Mouse (Mus musculus): ENCODE results near the gene Tmigd3. TPM values are rescaled to one million over a fixed set of nuclear protein-coding genes. Genes with fewer than 3 reads are reported as not detected.

Gene Tmigd3
- polyA plus RNA-seq, 1 experiment from 2014 or later, result 0.89 TPM

DNA sequence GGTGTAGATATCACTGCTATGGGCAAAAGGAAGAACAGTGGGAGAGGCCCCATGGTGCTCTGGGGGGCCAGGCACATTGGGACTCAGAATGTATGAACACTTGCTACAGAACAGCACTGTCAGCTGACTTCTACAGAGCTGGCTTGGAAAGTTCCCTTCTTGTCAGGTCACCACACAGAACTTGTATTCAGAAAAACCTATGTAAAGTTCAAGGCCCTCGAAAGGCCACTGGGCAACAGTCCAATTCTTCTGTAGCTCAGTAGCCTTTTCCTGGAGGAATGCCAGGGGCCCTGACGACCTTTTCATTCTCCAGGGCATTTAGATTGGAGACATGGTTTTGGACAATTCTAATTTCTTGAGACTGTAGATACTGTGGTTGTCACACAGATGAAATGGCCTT lies 2.6 kb upstream of the Tmigd3 start:
- H3K9me3 ChIP-seq (ENCODE audit: control insufficient read depth, low read length), result no peaks in the 10 kb centered on the region
- no peaks in the 10 kb centered on the region for H3K27me3 ChIP-seq (replicated peaks; ENCODE audit: control insufficient read depth, insufficient read depth, low read length)
- no peak overlapping the region for H3K27ac ChIP-seq (replicated peaks; ENCODE audit: low read depth, low read length)
- WGBS, result 54% methylated on average over 2 of the region's 2 CpGs
- no peak overlapping the region for H3K4me3 ChIP-seq (ENCODE audit: low read depth, low read length)
- DNase-seq (ENCODE audit: low spot score) (peak; percentile 59), ATAC-seq (ENCODE audit: low read depth) (no peak)
- H3K4me1 ChIP-seq (ENCODE audit: control insufficient read depth, insufficient read depth, low read length), result peaks cover 12% of the 10 kb centered on the region
- no peak overlapping the region for H3K9ac ChIP-seq (ENCODE audit: low read depth, low read length)
- no peak overlapping the region for H3K4me2 ChIP-seq (ENCODE audit: low read depth, low read length)
- no peaks in the 10 kb centered on the region for H3K36me3 ChIP-seq (ENCODE audit: control insufficient read depth, insufficient read depth, low read length)

DNA sequence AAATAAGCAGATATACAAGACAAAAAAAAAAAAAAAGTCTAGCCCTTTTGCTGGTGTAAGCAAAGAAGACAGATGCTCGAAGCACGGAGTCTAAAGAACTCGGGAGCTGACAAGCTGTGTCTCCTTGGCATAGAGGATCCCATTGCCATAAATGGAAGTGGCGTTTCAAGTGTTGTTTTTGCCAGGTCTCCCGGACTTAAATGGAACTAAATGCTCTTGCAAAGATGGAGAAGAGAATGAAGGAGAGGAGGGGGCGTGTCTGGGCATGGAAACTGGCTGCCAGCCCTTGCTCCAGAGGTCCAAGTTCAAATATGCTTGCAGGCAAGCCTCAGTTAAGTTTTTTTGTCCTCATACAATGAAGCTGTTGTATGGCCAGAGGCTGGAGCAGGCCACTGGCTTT lies 1.3 kb downstream of the Tmigd3 start:
- no peaks in the 10 kb centered on the region for H3K9me3 ChIP-seq (ENCODE audit: control insufficient read depth, low read length)

DNA sequence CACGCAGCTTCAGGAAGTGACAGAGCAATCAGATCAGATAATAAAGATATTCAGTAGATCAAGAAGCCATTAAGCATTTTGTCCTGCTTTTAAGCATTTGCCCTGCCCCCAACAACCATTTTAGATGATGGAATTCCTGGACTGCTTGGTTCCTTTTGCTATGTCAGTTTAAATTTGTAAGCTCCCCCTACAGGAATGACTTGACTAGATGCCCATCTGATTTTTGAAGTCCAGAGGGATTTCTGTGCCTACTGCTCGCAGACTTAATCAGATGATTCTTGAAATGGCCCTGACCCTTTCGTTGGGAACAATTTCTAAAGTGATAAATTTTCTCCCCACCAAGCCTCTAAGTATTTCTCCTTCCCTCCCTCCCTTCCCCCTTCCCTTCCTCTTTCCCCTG lies 1.9 kb downstream of the Tmigd3 start:
- no peaks in the 10 kb centered on the region for H3K9me3 ChIP-seq (ENCODE audit: control insufficient read depth, low read length)
- no peaks in the 10 kb centered on the region for H3K36me3 ChIP-seq (ENCODE audit: control insufficient read depth, insufficient read depth, low read length)
- no peak overlapping the region for H3K4me3 ChIP-seq (ENCODE audit: low read depth, low read length)
- H3K27me3 ChIP-seq (replicated peaks; ENCODE audit: control insufficient read depth, insufficient read depth, low read length), result no peaks in the 10 kb centered on the region
- no peak overlapping the region for H3K27ac ChIP-seq (replicated peaks; ENCODE audit: low read depth, low read length)
- H3K4me2 ChIP-seq (ENCODE audit: low read depth, low read length), result no peak overlapping the region
- no peak for DNase-seq (ENCODE audit: low spot score)
- no peak for ATAC-seq (ENCODE audit: low read depth)
- H3K4me1 ChIP-seq (ENCODE audit: control insufficient read depth, insufficient read depth, low read length), result peaks cover 5% of the 10 kb centered on the region; the same call in 1 of the 2 replicates
- 36% methylated on average over 3 of the region's 3 CpGs for WGBS
- no peak overlapping the region for H3K9ac ChIP-seq (ENCODE audit: low read depth, low read length)

More for the DNA sequence above, 1.3 kb downstream of the Tmigd3 start:
- Histone ChIP-seq H3K4me1 (ENCODE audit: control insufficient read depth, insufficient read depth, low read length) (peaks cover 5% of the 10 kb centered on the region; the same call in 1 of the 2 replicates), H3K27me3 (replicated peaks; ENCODE audit: control insufficient read depth, insufficient read depth, low read length) (no peaks in the 10 kb centered on the region), H3K4me3 (ENCODE audit: low read depth, low read length) (no peak overlapping the region), H3K4me2 (ENCODE audit: low read depth, low read length) (no peak overlapping the region), H3K36me3 (ENCODE audit: control insufficient read depth, insufficient read depth, low read length) (no peaks in the 10 kb centered on the region), H3K9ac (ENCODE audit: low read depth, low read length) (no peak overlapping the region), H3K27ac (replicated peaks; ENCODE audit: low read depth, low read length) (no peak overlapping the region)
- DNase-seq (ENCODE audit: low spot score) (peak; percentile 31), ATAC-seq (ENCODE audit: low read depth) (no peak)
- WGBS, result 39% methylated on average over 6 of the region's 6 CpGs

DNA sequence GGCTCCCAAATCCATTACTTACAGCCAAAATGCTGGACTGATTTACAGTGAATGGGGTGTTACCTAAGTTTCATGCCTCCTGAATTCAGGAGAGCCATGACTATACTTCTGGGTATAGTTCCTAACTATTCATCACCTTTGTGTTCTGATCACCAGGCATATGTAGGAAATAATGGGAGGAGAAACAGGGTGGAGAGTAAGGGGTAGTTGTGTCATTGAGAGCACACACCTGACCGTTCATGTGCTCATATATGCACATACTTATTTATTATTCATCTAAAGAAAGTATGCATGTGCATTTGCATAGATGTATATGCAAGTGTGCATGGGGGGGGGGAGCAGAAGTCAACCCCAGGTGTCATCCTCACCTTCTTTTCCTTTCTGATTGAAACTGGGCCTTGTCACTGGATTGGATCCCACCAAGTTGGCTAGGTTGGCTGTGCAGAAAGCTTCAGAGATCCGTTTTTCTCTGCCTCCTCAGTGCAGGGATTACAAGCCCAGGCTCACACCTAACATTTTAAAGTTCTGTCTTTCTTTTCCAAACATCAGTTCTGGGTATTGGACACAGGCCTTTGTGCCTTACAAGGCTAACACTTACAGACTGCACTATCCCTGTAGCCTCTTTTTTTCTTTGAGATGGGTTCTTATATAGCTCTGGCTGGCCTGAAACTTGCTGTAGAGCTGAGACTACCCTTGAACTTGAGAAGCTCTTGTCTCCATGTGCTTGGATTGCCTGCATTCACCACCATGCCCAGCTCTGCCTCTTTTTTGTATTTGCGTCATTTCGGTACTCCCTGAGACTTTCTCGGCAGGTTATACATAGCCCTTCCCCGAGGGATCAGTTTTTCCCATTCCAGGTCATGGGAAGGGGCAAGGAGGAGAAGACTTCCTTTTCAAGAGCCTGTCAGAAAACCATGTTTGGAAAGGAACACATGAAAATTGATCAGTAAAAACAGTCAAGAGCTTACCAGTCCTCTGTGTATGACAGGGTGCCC lies 3.0 kb downstream of the Tmigd3 start:
- no peak overlapping the region for H3K9ac ChIP-seq (ENCODE audit: low read depth, low read length)
- no peak overlapping the region for H3K4me2 ChIP-seq (ENCODE audit: low read depth, low read length)
- DNase-seq (ENCODE audit: low spot score) (no peak), ATAC-seq (ENCODE audit: low read depth) (no peak)
- H3K9me3 ChIP-seq (ENCODE audit: control insufficient read depth, low read length), result no peaks in the 10 kb centered on the region
- no peaks in the 10 kb centered on the region for H3K36me3 ChIP-seq (ENCODE audit: control insufficient read depth, insufficient read depth, low read length)
- no peaks in the 10 kb centered on the region for H3K27me3 ChIP-seq (replicated peaks; ENCODE audit: control insufficient read depth, insufficient read depth, low read length)
- H3K27ac ChIP-seq (replicated peaks; ENCODE audit: low read depth, low read length), result no peak overlapping the region
- 74% methylated on average over 6 of the region's 6 CpGs for WGBS
- H3K4me3 ChIP-seq (ENCODE audit: low read depth, low read length), result no peak overlapping the region
- peaks cover 5% of the 10 kb centered on the region; the same call in 1 of the 2 replicates for H3K4me1 ChIP-seq (ENCODE audit: control insufficient read depth, insufficient read depth, low read length)

DNA sequence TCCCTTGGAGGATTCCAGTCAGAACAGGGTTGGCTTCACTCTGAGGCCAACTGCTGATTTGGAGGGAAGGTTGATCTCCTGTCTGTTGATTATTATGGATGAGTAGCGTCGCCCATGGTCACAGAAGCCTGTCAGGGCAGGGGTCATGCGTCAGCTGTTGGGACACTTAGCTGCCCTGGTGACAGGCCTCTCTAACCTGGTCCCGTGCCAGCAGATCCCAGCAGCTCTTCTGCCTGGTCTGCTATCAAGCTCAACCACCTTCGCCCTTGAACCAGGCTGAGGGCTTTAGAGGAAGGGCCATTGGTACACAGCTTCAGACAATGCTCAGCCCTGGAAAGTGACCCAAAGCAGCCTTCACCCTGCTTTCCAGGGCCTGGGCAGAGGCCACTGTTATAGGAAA lies 5.3 kb downstream of the Tmigd3 start:
- Histone ChIP-seq H3K9ac (ENCODE audit: low read depth, low read length) (no peak overlapping the region), H3K36me3 (ENCODE audit: control insufficient read depth, insufficient read depth, low read length) (no peaks in the 10 kb centered on the region), H3K4me2 (ENCODE audit: low read depth, low read length) (no peak overlapping the region), H3K4me3 (ENCODE audit: low read depth, low read length) (no peak overlapping the region), H3K9me3 (ENCODE audit: control insufficient read depth, low read length) (no peaks in the 10 kb centered on the region), H3K27me3 (replicated peaks; ENCODE audit: control insufficient read depth, insufficient read depth, low read length) (no peaks in the 10 kb centered on the region), H3K4me1 (ENCODE audit: control insufficient read depth, insufficient read depth, low read length) (peaks cover 5% of the 10 kb centered on the region; the same call in 1 of the 2 replicates), H3K27ac (replicated peaks; ENCODE audit: low read depth, low read length) (no peak overlapping the region)
- ATAC-seq (ENCODE audit: low read depth) (no peak), DNase-seq (ENCODE audit: low spot score) (no peak)
- WGBS, result 71% methylated on average over 5 of the region's 5 CpGs

DNA sequence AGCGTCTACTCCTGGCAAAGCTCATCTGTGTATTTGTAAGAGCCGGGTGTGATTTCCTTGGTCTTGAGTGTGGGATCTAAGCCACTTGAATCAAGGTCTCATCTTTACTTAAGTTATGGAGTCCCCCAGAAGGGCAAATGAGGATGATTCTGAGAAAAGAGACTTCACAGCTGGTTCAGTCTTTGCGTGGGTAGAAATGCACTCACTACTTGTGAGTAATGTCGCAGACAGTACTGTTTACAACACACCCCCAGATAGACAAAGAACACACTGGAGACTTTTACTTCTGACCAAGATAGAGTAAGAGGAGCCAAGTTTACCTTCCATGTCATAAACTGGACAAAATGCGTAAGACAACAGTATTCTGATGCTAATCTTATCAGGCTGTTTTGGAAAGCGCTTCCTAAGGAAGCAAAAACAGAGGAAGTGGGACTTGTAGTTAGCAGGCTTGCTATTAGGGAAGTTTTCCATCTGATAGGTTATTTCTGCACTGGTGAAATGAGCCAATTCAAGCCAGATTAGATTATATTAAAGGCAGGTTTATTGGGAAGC lies 6.6 kb downstream of the Tmigd3 start:
- no peaks in the 10 kb centered on the region for H3K36me3 ChIP-seq (ENCODE audit: control insufficient read depth, insufficient read depth, low read length)
- ATAC-seq (ENCODE audit: low read depth), result no peak
- H3K27ac ChIP-seq (replicated peaks; ENCODE audit: low read depth, low read length), result no peak overlapping the region
- peaks cover under 1% of the 10 kb centered on the region; the same call in 1 of the 2 replicates for H3K4me1 ChIP-seq (ENCODE audit: control insufficient read depth, insufficient read depth, low read length)
- no peak for DNase-seq (ENCODE audit: low spot score)
- H3K4me3 ChIP-seq (ENCODE audit: low read depth, low read length), result no peak overlapping the region
- WGBS, result 86% methylated on average over 6 of the region's 6 CpGs
- H3K9me3 ChIP-seq (ENCODE audit: control insufficient read depth, low read length), result no peaks in the 10 kb centered on the region
- no peak overlapping the region for H3K9ac ChIP-seq (ENCODE audit: low read depth, low read length)
- no peaks in the 10 kb centered on the region for H3K27me3 ChIP-seq (replicated peaks; ENCODE audit: control insufficient read depth, insufficient read depth, low read length)
- H3K4me2 ChIP-seq (ENCODE audit: low read depth, low read length), result no peak overlapping the region

DNA sequence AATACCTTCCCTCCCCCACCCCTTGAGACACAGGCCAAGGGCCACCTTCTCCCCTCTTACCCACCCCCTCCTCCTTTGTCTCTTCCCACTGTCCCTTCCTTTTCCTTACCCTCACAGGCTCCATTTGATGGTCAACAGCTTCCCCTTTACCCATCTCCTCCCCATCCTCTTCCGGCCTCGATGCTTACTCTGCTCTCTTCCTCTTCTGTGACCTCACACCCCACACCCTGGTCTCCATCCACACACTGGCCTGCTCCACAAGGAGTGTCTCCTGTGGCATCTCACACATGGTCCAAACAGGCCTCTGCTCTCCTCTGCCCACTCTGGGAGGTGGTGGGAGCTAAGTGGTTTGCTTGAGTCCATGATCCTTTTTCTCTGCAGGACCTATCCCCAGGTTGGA lies 7.2 kb downstream of the Tmigd3 start:
- no peak overlapping the region for H3K4me3 ChIP-seq (ENCODE audit: low read depth, low read length)
- H3K4me1 ChIP-seq (ENCODE audit: control insufficient read depth, insufficient read depth, low read length), result no peaks in the 10 kb centered on the region
- WGBS, result 82% methylated on average over 2 of the region's 2 CpGs
- no peak overlapping the region for H3K9ac ChIP-seq (ENCODE audit: low read depth, low read length)
- no peak overlapping the region for H3K4me2 ChIP-seq (ENCODE audit: low read depth, low read length)
- no peak for DNase-seq (ENCODE audit: low spot score)
- ATAC-seq (ENCODE audit: low read depth), result no peak
- no peaks in the 10 kb centered on the region for H3K36me3 ChIP-seq (ENCODE audit: control insufficient read depth, insufficient read depth, low read length)
- no peak overlapping the region for H3K27ac ChIP-seq (replicated peaks; ENCODE audit: low read depth, low read length)
- H3K9me3 ChIP-seq (ENCODE audit: control insufficient read depth, low read length), result no peaks in the 10 kb centered on the region
- no peaks in the 10 kb centered on the region for H3K27me3 ChIP-seq (replicated peaks; ENCODE audit: control insufficient read depth, insufficient read depth, low read length)

DNA sequence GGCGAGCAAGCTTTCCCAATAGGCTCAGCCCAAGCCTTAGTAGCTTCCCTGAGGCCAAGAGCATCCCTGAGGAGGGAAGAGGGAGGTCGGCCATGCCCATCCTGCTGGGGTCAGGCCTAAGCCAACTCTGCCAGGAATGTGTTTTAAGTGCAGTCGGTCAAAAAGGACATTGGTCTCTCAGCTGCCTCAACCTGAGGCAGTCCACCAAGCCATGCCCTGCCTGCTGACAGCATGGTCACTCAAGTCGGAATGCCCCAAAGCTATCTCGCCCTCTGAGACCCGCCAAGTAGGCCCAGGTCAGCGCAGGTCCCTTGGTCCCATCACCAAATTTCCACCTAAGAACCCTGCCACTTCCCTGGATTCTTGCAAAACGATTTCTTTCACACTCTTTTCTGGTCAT lies 8.0 kb downstream of the Tmigd3 start:
- Histone ChIP-seq H3K4me2 (ENCODE audit: low read depth, low read length) (no peak overlapping the region), H3K9ac (ENCODE audit: low read depth, low read length) (no peak overlapping the region), H3K27ac (replicated peaks; ENCODE audit: low read depth, low read length) (no peak overlapping the region), H3K4me3 (ENCODE audit: low read depth, low read length) (no peak overlapping the region), H3K36me3 (ENCODE audit: control insufficient read depth, insufficient read depth, low read length) (no peaks in the 10 kb centered on the region), H3K9me3 (ENCODE audit: control insufficient read depth, low read length) (no peaks in the 10 kb centered on the region), H3K4me1 (ENCODE audit: control insufficient read depth, insufficient read depth, low read length) (no peaks in the 10 kb centered on the region), H3K27me3 (replicated peaks; ENCODE audit: control insufficient read depth, insufficient read depth, low read length) (no peaks in the 10 kb centered on the region)
- DNase-seq (ENCODE audit: low spot score) (no peak), ATAC-seq (ENCODE audit: low read depth) (no peak)
- WGBS, result 81% methylated on average over 8 of the region's 8 CpGs

Data from embryonic facial prominence, embryonic 14.5 days (tissue).